Mouse (Mus musculus): ENCODE measurements around the gene Flt3l.

The Flt3l gene

GRCm38 (mm10) chr7:45135993-45136567, at the start of gene Flt3l, which contains the start of gene Gm45713:
Flt3l (minus strand) TSS chr7:45136432.
Gm45713 (minus strand) TSS chr7:45136231.
- DNase-seq (ENCODE audit: low read depth, low spot score), result peak; percentile 87

GRCm38 (mm10) chr7:45185921-45186320, 49.7 kb upstream of the Flt3l start:
- DNase-seq (ENCODE audit: low read depth, low spot score), result no peak

DNA sequence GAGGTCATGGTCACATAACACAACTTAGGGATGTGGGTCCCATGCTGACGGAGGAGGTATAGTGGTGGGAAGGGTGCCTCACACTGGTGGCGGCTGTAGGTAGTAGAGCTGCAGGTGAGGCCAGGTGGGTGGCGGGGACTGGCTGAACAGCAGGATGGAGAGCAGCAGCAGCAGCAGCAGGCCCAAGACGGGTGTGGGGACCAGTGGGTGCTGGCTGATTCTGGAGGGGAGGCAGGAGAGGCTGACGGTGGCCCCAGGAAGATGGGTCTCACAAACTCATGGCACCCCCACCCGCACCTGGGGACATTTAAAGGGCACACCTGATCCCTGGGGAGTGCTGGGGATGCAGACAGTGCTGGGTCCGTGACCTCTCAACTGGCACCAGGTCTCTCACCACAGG, 47.4 kb upstream of the Flt3l start:
- no peak for DNase-seq (ENCODE audit: low read depth, low spot score)

DNA sequence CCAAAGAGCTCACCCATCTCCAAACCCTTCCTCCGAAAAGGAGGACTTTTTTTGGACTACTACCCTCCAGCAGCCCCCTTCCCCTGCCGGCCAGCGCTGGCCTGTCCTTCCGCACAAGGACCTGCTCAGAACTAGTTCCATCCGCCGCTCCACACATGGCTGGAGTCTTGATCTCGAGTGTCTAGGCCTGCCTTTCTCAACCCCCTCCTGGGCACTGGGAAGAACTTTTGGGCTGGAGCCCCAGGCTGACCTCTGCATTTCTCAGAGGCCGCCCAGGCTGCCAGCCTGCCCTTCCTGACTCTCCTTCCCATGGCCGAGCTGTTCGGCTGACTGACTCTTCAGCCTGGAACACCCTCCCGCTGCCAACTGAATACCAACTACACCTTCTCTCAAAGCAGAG, 46.4 kb upstream of the Flt3l start:
- no peak for DNase-seq (ENCODE audit: low read depth, low spot score)

GRCm38 (mm10) chr7:45182199-45182601, 46.0 kb upstream of the Flt3l start:
- DNase-seq (ENCODE audit: low read depth, low spot score), result no peak

- DNase-seq (ENCODE audit: low read depth, low spot score), result no peak
Measured at GRCm38 (mm10) chr7:45181540-45181939, 45.3 kb upstream of the Flt3l start.

- DNase-seq (ENCODE audit: low read depth, low spot score), result no peak
Measured at GRCm38 (mm10) chr7:45180896-45181477, 44.8 kb upstream of the Flt3l start, which contains the start of gene Pth2. Pth2 (plus strand) TSS chr7:45180995.

DNA sequence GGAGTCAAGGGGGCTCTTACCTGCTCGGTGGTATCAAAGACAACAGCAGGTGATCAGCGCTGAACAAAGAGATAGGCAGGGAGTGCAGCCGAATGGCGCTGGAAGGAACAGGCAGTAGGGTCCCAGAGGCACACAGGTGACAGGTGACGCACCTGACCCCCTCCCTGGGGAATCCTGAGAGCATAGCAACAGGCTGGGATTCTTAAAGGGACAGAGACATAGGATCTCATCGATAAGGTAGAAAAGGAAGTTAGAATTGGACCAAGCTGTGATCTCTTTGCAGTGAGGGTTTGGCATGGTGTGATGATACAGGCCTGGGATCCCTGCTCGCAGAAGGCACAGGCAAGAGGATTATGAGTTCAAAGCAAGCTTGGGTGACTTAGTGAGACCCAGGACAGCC, 43.2 kb upstream of the Flt3l start, which contains the start of gene Gfy:
Gene Gfy, minus strand, starts transcription at position 101 of the 400 bp plus-strand sequence.
- no peak for DNase-seq (ENCODE audit: low read depth, low spot score)

GRCm38 (mm10) chr7:45178550-45178949, 42.3 kb upstream of the Flt3l start:
- no peak for DNase-seq (ENCODE audit: low read depth, low spot score)

DNA sequence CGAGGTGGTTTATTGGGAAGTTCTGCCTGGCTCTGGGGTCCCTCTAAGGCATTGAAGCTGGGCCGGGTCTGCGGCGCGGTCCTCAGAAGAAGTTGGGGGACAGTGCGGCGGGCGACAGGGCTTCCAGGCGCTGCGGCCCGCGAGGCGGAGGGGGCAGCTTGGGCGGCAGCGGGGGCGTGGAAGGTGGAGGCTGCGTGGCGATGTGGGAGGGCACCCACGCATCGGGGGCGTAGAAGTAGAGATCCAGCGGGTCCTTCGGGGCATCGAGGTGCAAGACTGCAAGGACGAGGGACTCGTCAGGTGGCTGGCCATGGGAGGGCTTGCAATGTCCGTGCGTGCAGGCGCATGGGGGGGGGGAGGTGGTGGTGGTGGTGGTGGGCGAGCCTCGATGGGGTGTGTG, 40.1 kb upstream of the Flt3l start:
- DNase-seq (ENCODE audit: low read depth, low spot score), result no peak

- no peak for DNase-seq (ENCODE audit: low read depth, low spot score)
Measured at GRCm38 (mm10) chr7:45175929-45176328, 39.7 kb upstream of the Flt3l start.

- no peak for DNase-seq (ENCODE audit: low read depth, low spot score)
Measured at GRCm38 (mm10) chr7:45175398-45175797, 39.2 kb upstream of the Flt3l start.

DNA sequence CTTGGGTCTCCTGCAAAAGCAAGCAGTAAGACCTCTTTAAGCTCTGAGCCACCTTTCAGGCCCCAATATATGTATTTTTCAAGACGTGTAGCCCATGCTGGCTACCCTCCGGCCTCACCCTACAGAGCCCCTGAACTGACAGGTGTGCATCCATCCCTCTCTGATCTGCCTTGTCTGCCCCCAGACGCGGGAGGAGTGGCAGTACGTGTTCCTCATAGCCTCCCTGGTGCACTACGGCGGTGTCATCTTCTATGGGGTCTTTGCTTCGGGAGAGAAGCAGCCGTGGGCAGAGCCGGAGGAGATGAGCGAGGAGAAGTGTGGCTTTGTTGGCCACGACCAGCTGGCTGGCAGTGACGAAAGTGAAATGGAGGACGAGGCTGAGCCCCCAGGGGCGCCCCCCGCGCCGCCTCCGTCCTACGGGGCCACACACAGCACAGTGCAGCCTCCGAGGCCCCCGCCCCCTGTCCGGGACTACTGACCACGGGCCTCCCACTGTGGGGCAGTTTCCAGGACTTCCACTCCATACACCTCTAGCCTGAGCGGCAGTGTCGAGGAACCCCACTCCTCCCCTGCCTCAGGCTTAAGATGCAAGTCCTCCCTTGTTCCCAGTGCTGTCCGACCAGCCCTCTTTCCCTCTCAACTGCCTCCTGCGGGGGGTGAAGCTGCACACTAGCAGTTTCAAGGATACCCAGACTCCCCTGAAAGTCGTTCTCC, 38.5 kb upstream of the Flt3l start:
- DNase-seq (ENCODE audit: low read depth, low spot score), result no peak

DNA sequence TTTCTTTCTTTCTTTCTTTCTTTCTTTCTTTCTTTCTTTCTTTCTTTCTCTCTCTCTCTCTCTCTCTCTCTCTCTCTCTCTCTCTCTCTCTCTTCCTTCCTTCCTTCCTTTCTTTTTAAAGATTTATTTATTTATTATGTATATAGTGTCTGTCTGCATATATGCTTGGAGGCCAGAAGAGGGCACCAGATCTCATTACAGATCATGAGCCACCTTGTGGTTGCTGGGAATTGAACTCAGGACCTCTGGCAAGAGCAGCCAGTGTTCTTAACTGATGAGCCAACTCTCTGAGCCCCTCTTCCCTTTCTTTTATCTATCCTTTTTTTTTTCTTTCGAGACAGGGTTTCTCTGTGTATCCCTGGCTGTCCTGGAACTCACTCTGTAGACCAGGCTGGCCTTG, 37.5 kb upstream of the Flt3l start:
- DNase-seq (ENCODE audit: low read depth, low spot score), result peak; percentile 61

GRCm38 (mm10) chr7:45172974-45173373, 36.7 kb upstream of the Flt3l start:
- peak; percentile 32 for DNase-seq (ENCODE audit: low read depth, low spot score)

- no peak for DNase-seq (ENCODE audit: low read depth, low spot score)
Measured at GRCm38 (mm10) chr7:45169495-45169894, 33.3 kb upstream of the Flt3l start.

- no peak for DNase-seq (ENCODE audit: low read depth, low spot score)
Measured at GRCm38 (mm10) chr7:45168656-45169055, 32.4 kb upstream of the Flt3l start.

- no peak for DNase-seq (ENCODE audit: low read depth, low spot score)
Measured at GRCm38 (mm10) chr7:45167761-45168445, 31.7 kb upstream of the Flt3l start.

DNA sequence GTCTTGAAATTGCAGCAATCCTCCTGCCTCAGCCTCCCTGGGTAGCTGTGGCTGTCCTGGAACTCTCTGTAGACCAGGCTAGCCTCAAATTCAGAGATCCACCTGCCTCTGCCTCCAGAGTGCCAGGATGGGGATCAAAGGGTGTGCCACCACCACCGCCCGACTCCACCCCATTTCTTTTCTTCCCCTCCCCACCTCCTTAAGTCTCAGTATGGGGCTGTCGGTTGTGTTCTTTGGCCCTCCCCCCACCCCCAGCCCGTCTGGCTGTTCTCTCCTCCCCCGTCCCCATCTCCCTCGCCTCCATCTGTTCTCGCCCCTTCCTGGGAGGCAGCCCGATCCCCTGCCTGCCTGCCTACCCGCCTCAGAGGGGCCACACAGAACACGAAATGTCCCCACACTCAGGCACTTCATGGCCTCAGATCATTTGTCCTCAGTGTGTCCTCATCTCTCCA, 30.7 kb upstream of the Flt3l start:
- no peak for DNase-seq (ENCODE audit: low read depth, low spot score)

DNA sequence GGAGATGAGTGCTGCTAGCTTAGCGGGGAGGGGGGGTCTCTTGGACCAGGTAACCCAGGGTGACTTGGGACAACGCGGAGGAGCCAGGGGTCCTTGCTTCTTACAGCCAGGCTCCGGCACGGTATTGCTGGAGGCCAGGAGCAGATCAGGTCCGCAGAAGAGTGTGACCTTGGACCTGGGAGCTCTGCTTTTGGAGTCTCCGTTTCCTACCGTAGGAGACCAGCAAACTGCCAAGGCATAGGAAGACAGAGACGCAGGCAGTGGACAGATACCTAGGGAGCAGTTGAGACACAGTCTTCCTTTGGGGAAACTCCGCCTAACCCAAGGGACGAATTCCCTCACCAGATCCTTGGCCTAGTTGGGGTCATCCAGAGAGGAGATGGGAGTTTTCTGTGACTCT, 29.5 kb upstream of the Flt3l start:
- no peak for DNase-seq (ENCODE audit: low read depth, low spot score)

GRCm38 (mm10) chr7:45164833-45165232, 28.6 kb upstream of the Flt3l start:
- no peak for DNase-seq (ENCODE audit: low read depth, low spot score)

All from 3T3-L1 (cell line).